Mouse (Mus musculus) MEL (cell line): ENCODE results near the gene Gcg. TPM values are rescaled to one million over a fixed set of nuclear protein-coding genes. Genes with fewer than 3 reads are reported as not detected.
A peak's percentile ranks its signal among the peaks of the same experiment; 100 is the strongest.

Experiments
- DNase-seq: peaks from one replicate; pipeline ENCODE4 v3.0.0; 2011; ENCODE audit warnings: low read depth, low spot score
- H3K27ac ChIP-seq: 2 replicates; pipeline ENCODE4 v1.5.1; 2012; ENCODE audit warnings: low read depth, mild to moderate bottlenecking, control low read depth, low read length, moderate library complexity; ENCODE audit not compliant: control insufficient read depth
- H3K27me3 ChIP-seq, 2 experiments: fragments of 150-350 bp in 1 of 2; sonication (generic) in 1 of 2; 2 replicates each; pipeline ENCODE4 v1.6.1; 2012; ENCODE audit warnings: low read length in 2 of 2, mild to moderate bottlenecking in 2 of 2, improper control_type of control experiment in 1 of 2, moderate library complexity in 1 of 2; ENCODE audit not compliant: insufficient read depth in 2 of 2, control insufficient read depth in 1 of 2
- H3K36me3 ChIP-seq, 2 experiments: 2 replicates each; pipeline ENCODE4 v1.6.1; 2012 to 2014; ENCODE audit warnings: low read length in 2 of 2, improper control_type of control experiment in 1 of 2, inconsistent platforms in 1 of 2, mild to moderate bottlenecking in 1 of 2; ENCODE audit not compliant: insufficient read depth in 2 of 2, control insufficient read depth in 1 of 2
- H3K4me1 ChIP-seq, 2 experiments: fragments of 150-350 bp in 1 of 2; sonication (generic) in 1 of 2; 2 replicates each; pipeline ENCODE4 v1.6.1; 2012; ENCODE audit warnings: low read length in 2 of 2, improper control_type of control experiment in 1 of 2, mild to moderate bottlenecking in 1 of 2; ENCODE audit not compliant: insufficient read depth in 2 of 2, control insufficient read depth in 1 of 2
- H3K4me3 ChIP-seq, 2 experiments: fragments of 150-350 bp in 1 of 2; sonication (generic) in 1 of 2; 2 replicates each; pipeline ENCODE4 v1.5.1; 2012; ENCODE audit warnings: low read depth in 2 of 2, low read length in 2 of 2, mild to moderate bottlenecking in 2 of 2, moderate library complexity in 2 of 2, control low read depth in 1 of 2, improper control_type of control experiment in 1 of 2; ENCODE audit not compliant: control insufficient read depth in 1 of 2, insufficient read depth in 1 of 2
- H3K79me2 ChIP-seq: 2 replicates; pipeline ENCODE4 v1.6.1; 2012; ENCODE audit warnings: mild to moderate bottlenecking, low read length, moderate library complexity; ENCODE audit not compliant: control insufficient read depth, poor library complexity, insufficient read depth
- H3K9ac ChIP-seq: 2 replicates; pipeline ENCODE4 v1.6.1; 2012; ENCODE audit warnings: low read depth, mild to moderate bottlenecking, control low read depth, low read length, moderate library complexity; ENCODE audit not compliant: control insufficient read depth, poor library complexity, severe bottlenecking
- H3K9me3 ChIP-seq: fragments of 150-350 bp; sonication (generic); replicated peaks from 2 replicates; pipeline ENCODE4 v1.6.1; 2012; ENCODE audit warnings: mild to moderate bottlenecking, low read length, improper control_type of control experiment, moderate library complexity; ENCODE audit not compliant: insufficient read depth
- BHLHE40 ChIP-seq: IDR thresholded peaks from 2 replicates; pipeline ENCODE4 v1.6.1; 2012; ENCODE audit warnings: low read depth, mild to moderate bottlenecking, inconsistent platforms, low read length, improper control_type of control experiment, borderline replicate concordance
- CHD1 ChIP-seq: IDR thresholded peaks from 2 replicates; pipeline ENCODE4 v1.6.1; 2012; ENCODE audit warnings: low read depth, mild to moderate bottlenecking, inconsistent platforms, low read length, improper control_type of control experiment
- CHD2 ChIP-seq: IDR thresholded peaks from 2 replicates; pipeline ENCODE4 v1.6.1; 2011; ENCODE audit warnings: low read length, improper control_type of control experiment
- E2F4 ChIP-seq: IDR thresholded peaks from 2 replicates; pipeline ENCODE4 v1.6.1; 2011; ENCODE audit warnings: low read depth, low read length, improper control_type of control experiment, borderline replicate concordance
- ELF1 ChIP-seq: IDR thresholded peaks from 2 replicates; pipeline ENCODE4 v1.6.1; 2014; ENCODE audit warnings: low read depth, mild to moderate bottlenecking, inconsistent platforms, low read length, improper control_type of control experiment, moderate library complexity
- EP300 ChIP-seq, 2 experiments: IDR thresholded peaks; 2 replicates each; pipeline ENCODE4 v1.6.1; 2011; ENCODE audit warnings: improper control_type of control experiment in 2 of 2, low read length in 2 of 2, low read depth in 1 of 2, mild to moderate bottlenecking in 1 of 2
- ETS1 ChIP-seq: IDR thresholded peaks from 2 replicates; pipeline ENCODE4 v1.6.1; 2012; ENCODE audit warnings: low read depth, mild to moderate bottlenecking, inconsistent platforms, low read length, improper control_type of control experiment, moderate library complexity
- GABPA ChIP-seq: IDR thresholded peaks from 2 replicates; pipeline ENCODE4 v1.6.1; 2012; ENCODE audit warnings: low read depth, mild to moderate bottlenecking, inconsistent platforms, low read length, improper control_type of control experiment, moderate library complexity
- GATA1 ChIP-seq: IDR thresholded peaks from 2 replicates; pipeline ENCODE4 v1.6.1; 2011; ENCODE audit warnings: low read depth, low read length, improper control_type of control experiment
- HCFC1 ChIP-seq: IDR thresholded peaks from 2 replicates; pipeline ENCODE4 v1.6.1; 2012; ENCODE audit warnings: low read depth, mild to moderate bottlenecking, inconsistent platforms, low read length, improper control_type of control experiment, moderate library complexity
- JUND ChIP-seq: IDR thresholded peaks from 2 replicates; pipeline ENCODE4 v1.6.1; 2011; ENCODE audit warnings: low read depth, mild to moderate bottlenecking, improper control_type of control experiment, low read length
- KAT2A ChIP-seq: conservative IDR thresholded peaks from 2 replicates; pipeline ENCODE4 v1.6.1; 2012; ENCODE audit warnings: low read depth, low read length, improper control_type of control experiment, inconsistent platforms
- MAX ChIP-seq: IDR thresholded peaks from 2 replicates; pipeline ENCODE4 v1.6.1; 2011; ENCODE audit warnings: low read length, improper control_type of control experiment
- MAZ ChIP-seq: IDR thresholded peaks from 2 replicates; pipeline ENCODE4 v1.6.1; 2012; ENCODE audit warnings: low read depth, mild to moderate bottlenecking, inconsistent platforms, low read length, improper control_type of control experiment
- MEF2A ChIP-seq: IDR thresholded peaks from 2 replicates; pipeline ENCODE4 v1.6.1; 2014; ENCODE audit warnings: low read depth, mild to moderate bottlenecking, inconsistent platforms, low read length, improper control_type of control experiment; ENCODE audit not compliant: poor library complexity, insufficient replicate concordance, severe bottlenecking; ENCODE audit errors: extremely low read depth
- MXI1 ChIP-seq: IDR thresholded peaks from 2 replicates; pipeline ENCODE4 v1.6.1; 2011; ENCODE audit warnings: mild to moderate bottlenecking, low read depth, low read length, improper control_type of control experiment
- MYB ChIP-seq: IDR thresholded peaks from 2 replicates; pipeline ENCODE4 v1.6.1; 2011; ENCODE audit warnings: mild to moderate bottlenecking, low read depth, low read length, improper control_type of control experiment
- MYC ChIP-seq: IDR thresholded peaks from 2 replicates; pipeline ENCODE4 v1.6.1; 2011; ENCODE audit warnings: low read depth, mild to moderate bottlenecking, low read length, improper control_type of control experiment, moderate library complexity
- NELFE ChIP-seq: IDR thresholded peaks from 2 replicates; pipeline ENCODE4 v1.6.1; 2011; ENCODE audit warnings: low read depth, low read length, improper control_type of control experiment
- NRF1 ChIP-seq: IDR thresholded peaks from 2 replicates; pipeline ENCODE4 v1.6.1; 2014; ENCODE audit warnings: low read depth, mild to moderate bottlenecking, inconsistent platforms, low read length, improper control_type of control experiment, moderate library complexity; ENCODE audit not compliant: poor library complexity, insufficient read depth, severe bottlenecking
- POLR2A ChIP-seq, 2 experiments: IDR thresholded peaks; 2 replicates each; pipeline ENCODE4 v1.6.1; 2011 to 2012; ENCODE audit warnings: low read length in 2 of 2, mild to moderate bottlenecking in 2 of 2, control low read depth in 1 of 2, improper control_type of control experiment in 1 of 2, low read depth in 1 of 2, moderate library complexity in 1 of 2; ENCODE audit not compliant: control insufficient read depth in 1 of 2, insufficient read depth in 1 of 2, poor library complexity in 1 of 2
- POLR2AphosphoS2 ChIP-seq: IDR thresholded peaks from 2 replicates; pipeline ENCODE4 v1.6.1; 2011; ENCODE audit warnings: low read length, improper control_type of control experiment
- SIN3A ChIP-seq: IDR thresholded peaks from 2 replicates; pipeline ENCODE4 v1.6.1; 2012; ENCODE audit warnings: low read length, improper control_type of control experiment, inconsistent platforms
- SMC3 ChIP-seq: IDR thresholded peaks from 2 replicates; pipeline ENCODE4 v1.6.1; 2011; ENCODE audit warnings: low read depth, low read length, improper control_type of control experiment
- TBP ChIP-seq: IDR thresholded peaks from 2 replicates; pipeline ENCODE4 v1.8.0; 2011; ENCODE audit warnings: low read depth, low read length, improper control_type of control experiment
- TCF12 ChIP-seq: IDR thresholded peaks from 2 replicates; pipeline ENCODE4 v1.6.1; 2014; ENCODE audit warnings: low read depth, mild to moderate bottlenecking, inconsistent platforms, low read length, improper control_type of control experiment, moderate library complexity
- UBTF ChIP-seq: IDR thresholded peaks from 2 replicates; pipeline ENCODE4 v1.6.1; 2012; ENCODE audit warnings: low read depth, mild to moderate bottlenecking, inconsistent platforms, low read length, improper control_type of control experiment, moderate library complexity, borderline replicate concordance; ENCODE audit not compliant: insufficient read depth
- USF1 ChIP-seq: IDR thresholded peaks from 2 replicates; pipeline ENCODE4 v1.6.1; 2014; ENCODE audit warnings: low read depth, mild to moderate bottlenecking, inconsistent platforms, low read length, improper control_type of control experiment, moderate library complexity
- USF2 ChIP-seq, 2 experiments: IDR thresholded peaks; 2 replicates each; pipeline ENCODE4 v1.6.1; 2011 to 2012; ENCODE audit warnings: improper control_type of control experiment in 2 of 2, low read length in 2 of 2, borderline replicate concordance in 1 of 2, inconsistent platforms in 1 of 2, low read depth in 1 of 2, mild to moderate bottlenecking in 1 of 2; ENCODE audit not compliant: insufficient read depth in 1 of 2
- ZKSCAN1 ChIP-seq: IDR thresholded peaks from 2 replicates; pipeline ENCODE4 v1.6.1; 2012; ENCODE audit warnings: low read depth, mild to moderate bottlenecking, inconsistent platforms, low read length, improper control_type of control experiment, moderate library complexity
- ZNF384 ChIP-seq: IDR thresholded peaks from 2 replicates; pipeline ENCODE4 v1.6.1; 2012; ENCODE audit warnings: low read depth, mild to moderate bottlenecking, inconsistent platforms, low read length, improper control_type of control experiment
- polyA plus RNA-seq, 2 experiments: library from polyadenylated mRNA; stranded (reverse) in 1 of 2; unstranded in 1 of 2; fragments of >175 nt in 1 of 2; fragments of >200 nt in 1 of 2; gene quantifications; 2 replicates each; pipeline versions ENCODE4 v1.2.1 to v1.2.4; 2012; ENCODE audit warnings: low replicate concordance in 2 of 2, low read depth in 1 of 2; ENCODE audit not compliant: insufficient read length in 2 of 2, insufficient read depth in 1 of 2, missing spikeins in 1 of 2
- total RNA-seq: library from RNA; depleted of rRNA; stranded (reverse); fragments of 300-350 nt; gene quantifications from 2 replicates; pipeline ENCODE4 v1.2.3, GENCODE M21; 2012

Gcg gene
- total and polyA plus RNA-seq, 3 experiments, result not detected

- TF ChIP-seq ZKSCAN1 (no peak), BHLHE40 (peak; percentile 79), HCFC1 (no peak; the same call in 1 of the 2 replicates), USF1 (peak; percentile 69), GABPA (no peak), NELFE (peak; percentile 66), MAX (no peak), KAT2A (peak; percentile 52; the same call in 1 of the 2 replicates), ZNF384 (no peak; the same call in 1 of the 2 replicates), POLR2AphosphoS2 (no peak; the same call in 1 of the 2 replicates), SMC3 (peak; percentile 8; the same call in 1 of the 2 replicates), SIN3A (peak; percentile 94), USF2 (IDR thresholded peaks at IDR 0.05; ENCODE audit: borderline replicate concordance in 1 of 2, insufficient read depth in 1 of 2, low read depth in 1 of 2, low read length in 2 of 2) (no peak), MEF2A (no peak), ETS1 (peak; percentile 90), CHD1 (no peak; the same call in none of the 2 replicates), TBP (peak; percentile 85)
- TF ChIP-seq, all 39 proteins: peak for 18
Measured at GRCm38 (mm10) chr2:62450364-62450763, 33.1 kb downstream of the Gcg start (continued).

- Histone ChIP-seq H3K27ac (peak overlapping the region; percentile 92), H3K4me1 (peaks cover 15 to 17% of the 10 kb centered on the region in 2 experiments), H3K9ac (peak overlapping the region; percentile 92), H3K36me3 (peaks cover 0 to 22% of the 10 kb centered on the region in 2 experiments; a peak in 2 of 4 replicates), H3K9me3 (no peaks in the 10 kb centered on the region), H3K79me2 (no peaks in the 10 kb centered on the region; the same call in 1 of the 2 replicates), H3K27me3 (no peaks in the 10 kb centered on the region), H3K4me3 (peak overlapping the region; percentile 46 to 71)
- DNase-seq, result peak; percentile 78
- peak; percentile 71 for TF ChIP-seq MXI1
- TF ChIP-seq CHD1, result peak; percentile 96
- TF ChIP-seq MAZ, result 0 out of 2 replicates have a peak, but pooled peaks have one; percentile 49
- no peak for TF ChIP-seq GATA1
- TF ChIP-seq ELF1, result no peak
- TF ChIP-seq ZNF384, result peak; percentile 60
- no peak for TF ChIP-seq EP300 (IDR thresholded peaks at IDR 0.05; ENCODE audit: low read depth in 1 of 2, low read length in 2 of 2)
- no peak; the same call in 1 of the 2 replicates for TF ChIP-seq MYC
- TF ChIP-seq NELFE, result no peak; the same call in 1 of the 2 replicates
- no peak for TF ChIP-seq CHD2
- TF ChIP-seq MYB, result no peak
- 0 out of 2 replicates have a peak, but pooled peaks have one; percentile 28 for TF ChIP-seq TCF12
- TF ChIP-seq USF1, result no peak
- no peak for TF ChIP-seq NRF1
- no peak for TF ChIP-seq KAT2A
- TF ChIP-seq JUND, result 0 out of 2 replicates have a peak, but pooled peaks have one; percentile 38
- no peak; the same call in 1 of the 2 replicates for TF ChIP-seq POLR2AphosphoS2
- no peak for TF ChIP-seq E2F4
- no peak for TF ChIP-seq TBP
- no peak; the same call in 1 of the 2 replicates for TF ChIP-seq SMC3
- TF ChIP-seq HCFC1, result no peak
- no peak for TF ChIP-seq UBTF
- no peak for TF ChIP-seq POLR2A (IDR thresholded peaks at IDR 0.05; ENCODE audit: control insufficient read depth in 1 of 2, insufficient read depth in 1 of 2, low read depth in 1 of 2, low read length in 2 of 2, poor library complexity in 1 of 2)
- TF ChIP-seq ETS1, result peak; percentile 60; the same call in 1 of the 2 replicates
Measured at GRCm38 (mm10) chr2:62449692-62450346, 33.6 kb downstream of the Gcg start.
